Mouse (Mus musculus) liver, postnatal 0 days (tissue): ENCODE results near the gene Zfp217. TPM values are rescaled to one million over a fixed set of nuclear protein-coding genes. Genes with fewer than 3 reads are reported as not detected.
A peak's percentile ranks its signal among the peaks of the same experiment; 100 is the strongest.

Experiments
- ATAC-seq: fragments of 200-750 bp; cut with Nextera tagmentation; 2 replicates; pipeline ENCODE4 v1.8.0; 2017; ENCODE audit warnings: mild to moderate bottlenecking, moderate library complexity
- DNase-seq: peaks from one replicate; pipeline ENCODE4 v3.0.0-alpha.2; 2016
- H3K27ac ChIP-seq: fragments of 300-500 bp; sonication (generic); 2 replicates; pipeline ENCODE4 v1.5.1; 2014; ENCODE audit warnings: antibody characterized with exemption, moderate library complexity, mild to moderate bottlenecking, low read depth
- H3K27me3 ChIP-seq: fragments of 300-500 bp; sonication (generic); 2 replicates; pipeline ENCODE4 v1.6.1; 2014; ENCODE audit warnings: low read length, control low read depth, mixed read lengths; ENCODE audit not compliant: insufficient read depth
- H3K36me3 ChIP-seq: fragments of 300-500 bp; sonication (generic); replicated peaks from 2 replicates; pipeline ENCODE4 v1.6.1; 2014; ENCODE audit warnings: mild to moderate bottlenecking, control low read depth, low read length, moderate library complexity, mixed read lengths; ENCODE audit not compliant: insufficient read depth
- H3K4me1 ChIP-seq: fragments of 300-500 bp; sonication (generic); 2 replicates; pipeline ENCODE4 v1.6.1; 2014; ENCODE audit warnings: antibody characterized with exemption, mild to moderate bottlenecking, control low read depth; ENCODE audit not compliant: insufficient read depth
- H3K4me2 ChIP-seq: fragments of 300-500 bp; sonication (generic); 2 replicates; pipeline ENCODE4 v1.6.1; 2014; ENCODE audit warnings: low read depth, mild to moderate bottlenecking, low read length, moderate library complexity, mixed read lengths
- H3K4me3 ChIP-seq: fragments of 300-500 bp; sonication (generic); 2 replicates; pipeline ENCODE4 v1.5.1; 2014; ENCODE audit warnings: low read depth, low read length
- H3K9ac ChIP-seq: fragments of 300-500 bp; sonication (generic); replicated peaks from 2 replicates; pipeline ENCODE4 v1.6.1; 2014; ENCODE audit warnings: mild to moderate bottlenecking, moderate library complexity
- H3K9me3 ChIP-seq: fragments of 300-500 bp; sonication (generic); 2 replicates; pipeline ENCODE4 v1.6.1; 2016; ENCODE audit warnings: mild to moderate bottlenecking, control low read depth, low read length, mixed read lengths
- CTCF ChIP-seq: sonication (generic); IDR thresholded peaks from 2 replicates; pipeline ENCODE4 v1.5.1; 2016; ENCODE audit warnings: antibody characterized with exemption, low read depth
- EP300 ChIP-seq: IDR thresholded peaks from 2 replicates; pipeline ENCODE4 v1.6.1; 2016; ENCODE audit warnings: antibody characterized with exemption, low read depth, mild to moderate bottlenecking
- WGBS: fragments of 180-500 bp; shearing (Covaris S2); extraction: QIAGEN DNeasy Blood & Tissue Kit; methylation state at CpG from one replicate; pipeline ENCODE4 v1.1.7; 2014; ENCODE audit not compliant: insufficient replicate concordance; 5-methylcytosine and 5-hydroxymethylcytosine counted together
- polyA plus RNA-seq: library from polyadenylated mRNA; unstranded; fragments of >200 nt; fragmentation: Nextera tagmentation; extraction: Ambion mirVana; gene quantifications from 2 replicates; pipeline ENCODE4 v1.2.1, GENCODE M21; 2015

Gene Zfp217
- polyA plus RNA-seq, 1 experiment from 2014 or later, result 2.1 TPM

GRCm38 (mm10) chr2:170129923-170130779 lies 17.8 kb downstream of the Zfp217 start:
- peak overlapping the region; percentile 90 for H3K27ac ChIP-seq
- H3K36me3 ChIP-seq, result peaks cover 4% of the 10 kb centered on the region; the same call in 1 of the 2 replicates
- ATAC-seq, result peak; percentile 1; the same call in 1 of the 2 replicates
- no peak for TF ChIP-seq CTCF
- peak overlapping the region; percentile 99 for H3K9ac ChIP-seq
- H3K4me3 ChIP-seq, result peak overlapping the region; percentile 97
- peaks cover 60% of the 10 kb centered on the region for H3K4me1 ChIP-seq
- H3K4me2 ChIP-seq, result peak overlapping the region; percentile 73
- DNase-seq, result peak; percentile 55
- no peaks in the 10 kb centered on the region for H3K9me3 ChIP-seq
- no peaks in the 10 kb centered on the region for H3K27me3 ChIP-seq
- WGBS, result under 1% methylated on average over 47 of the region's 48 CpGs

DNA sequence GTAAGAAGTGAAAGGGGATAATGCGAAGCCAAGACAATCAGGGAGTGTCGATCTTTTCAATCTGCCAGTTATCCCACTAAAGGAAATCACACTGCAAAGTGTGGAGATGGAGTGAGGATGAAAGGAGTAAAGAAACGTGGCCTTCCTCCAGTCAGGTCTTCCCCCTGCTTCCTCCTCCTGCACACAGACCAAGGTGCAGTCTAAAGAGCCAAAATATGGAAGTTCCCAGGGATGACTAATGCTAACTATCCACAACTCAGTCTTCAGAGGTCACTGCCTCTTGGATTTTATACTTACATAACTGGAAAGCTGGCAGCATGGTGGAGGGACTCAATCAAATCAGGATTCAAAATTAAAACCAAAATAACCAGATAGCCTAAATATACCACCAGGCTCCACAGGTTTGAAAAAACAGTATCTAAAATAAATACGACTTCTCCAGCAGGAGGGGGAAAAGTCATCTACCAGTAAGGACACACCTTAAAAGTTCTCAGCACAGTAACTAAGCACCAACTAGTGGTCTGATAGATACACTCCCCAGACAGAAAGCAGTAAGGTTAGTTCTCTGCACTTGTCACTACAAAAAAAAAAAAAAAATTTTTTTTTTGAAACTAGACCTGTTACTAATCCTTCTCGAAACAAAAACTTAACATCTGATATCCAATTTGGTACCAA lies 18.5 kb downstream of the Zfp217 start:
- Histone ChIP-seq H3K27ac (peak overlapping the region; percentile 90), H3K36me3 (peaks cover 5% of the 10 kb centered on the region; the same call in 1 of the 2 replicates), H3K9ac (peak overlapping the region; percentile 99), H3K4me2 (peak overlapping the region; percentile 73), H3K4me3 (peak overlapping the region; percentile 97), H3K9me3 (no peaks in the 10 kb centered on the region), H3K27me3 (no peaks in the 10 kb centered on the region), H3K4me1 (peaks cover 57% of the 10 kb centered on the region)
- no peak for DNase-seq
- no peak for TF ChIP-seq CTCF
- TF ChIP-seq EP300, result no peak
- no peak for ATAC-seq
- 10% methylated on average over 5 of the region's 5 CpGs for WGBS

- WGBS, result 22% methylated on average over 7 of the region's 7 CpGs
- no peaks in the 10 kb centered on the region for H3K27me3 ChIP-seq
- TF ChIP-seq CTCF (no peak), EP300 (peak; percentile 76)
- no peak for ATAC-seq
- H3K27ac ChIP-seq, result peak overlapping the region; percentile 90
- H3K4me1 ChIP-seq, result peaks cover 50% of the 10 kb centered on the region
- H3K4me3 ChIP-seq, result peak overlapping the region; percentile 97
- H3K9ac ChIP-seq, result peak overlapping the region; percentile 47
- H3K4me2 ChIP-seq, result peak overlapping the region; percentile 73
- no peaks in the 10 kb centered on the region for H3K9me3 ChIP-seq
- DNase-seq, result no peak
- peaks cover 5% of the 10 kb centered on the region; the same call in 1 of the 2 replicates for H3K36me3 ChIP-seq
Observed at GRCm38 (mm10) chr2:170128461-170129247, 19.2 kb downstream of the Zfp217 start.

- H3K27me3 ChIP-seq, result no peaks in the 10 kb centered on the region
- TF ChIP-seq EP300 (no peak), CTCF (no peak)
- H3K4me2 ChIP-seq, result peak overlapping the region; percentile 73
- ATAC-seq (no peak), DNase-seq (no peak)
- 35% methylated on average over 3 of the region's 3 CpGs for WGBS
- H3K27ac ChIP-seq, result peak overlapping the region; percentile 55; the same call in 1 of the 2 replicates
- H3K4me3 ChIP-seq, result no peak overlapping the region
- H3K4me1 ChIP-seq, result peaks cover 53% of the 10 kb centered on the region
- H3K9ac ChIP-seq, result 0 out of 2 replicates have a peak overlapping the region, but pooled peaks have one; percentile 28
- H3K9me3 ChIP-seq, result no peaks in the 10 kb centered on the region
- peaks cover 9% of the 10 kb centered on the region for H3K36me3 ChIP-seq
Observed at GRCm38 (mm10) chr2:170127523-170127922, 20.4 kb downstream of the Zfp217 start.

DNA sequence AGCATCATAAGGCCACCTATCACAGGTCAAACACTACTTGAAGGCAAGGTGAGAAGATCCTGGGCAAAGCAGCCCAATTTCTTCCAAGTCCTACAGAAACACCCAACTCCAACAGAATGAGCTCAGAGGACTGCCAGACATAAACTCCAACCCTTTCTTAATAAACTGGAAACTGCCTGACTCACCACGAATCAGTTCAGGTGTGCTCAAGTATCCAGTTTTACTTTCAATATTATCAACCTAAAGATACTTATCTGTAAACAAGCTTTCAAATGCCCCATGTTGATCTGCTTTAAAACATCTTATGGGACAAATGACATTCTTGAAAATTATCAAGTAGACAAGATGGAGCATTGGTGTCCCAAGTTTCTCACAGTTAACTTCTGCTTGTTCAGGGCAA lies 21.6 kb downstream of the Zfp217 start:
- Histone ChIP-seq H3K9me3 (no peaks in the 10 kb centered on the region), H3K36me3 (peaks cover 15% of the 10 kb centered on the region), H3K4me1 (peaks cover 53% of the 10 kb centered on the region), H3K4me3 (no peak overlapping the region), H3K4me2 (no peak overlapping the region), H3K9ac (no peak overlapping the region), H3K27me3 (no peaks in the 10 kb centered on the region), H3K27ac (no peak overlapping the region)
- WGBS, result 76% methylated on average over 1 of the region's 1 CpGs
- no peak for DNase-seq
- ATAC-seq, result no peak
- TF ChIP-seq EP300, result no peak
- TF ChIP-seq CTCF, result no peak
